Mouse (Mus musculus) heart, adult 8-10 months (tissue): ENCODE results near the gene Utrn. TPM values are rescaled to one million over a fixed set of nuclear protein-coding genes. Genes with fewer than 3 reads are reported as not detected.
A peak's percentile ranks its signal among the peaks of the same experiment; 100 is the strongest.

Experiments
- DNase-seq: peaks from one replicate; pipeline ENCODE4 v3.0.0; 2022; ENCODE audit warnings: low spot score
- total RNA-seq, 4 experiments: library from RNA; stranded (reverse); gene quantifications; 2 replicates each; pipeline ENCODE4 v1.2.4; 2022

Gene Utrn
- total RNA-seq, 4 experiments from 2014 or later, result 59.3 to 75.7 (median 71.0) TPM

GRCm38 (mm10) chr10:12545440-12545839, 323.7 kb downstream of the Utrn start:
- no peak for DNase-seq

- no peak for DNase-seq
These were observed 327.4 kb downstream of the Utrn start for GRCm38 (mm10) chr10:12541757-12542156.

GRCm38 (mm10) chr10:12535272-12535671, 333.9 kb downstream of the Utrn start:
- no peak for DNase-seq

DNA sequence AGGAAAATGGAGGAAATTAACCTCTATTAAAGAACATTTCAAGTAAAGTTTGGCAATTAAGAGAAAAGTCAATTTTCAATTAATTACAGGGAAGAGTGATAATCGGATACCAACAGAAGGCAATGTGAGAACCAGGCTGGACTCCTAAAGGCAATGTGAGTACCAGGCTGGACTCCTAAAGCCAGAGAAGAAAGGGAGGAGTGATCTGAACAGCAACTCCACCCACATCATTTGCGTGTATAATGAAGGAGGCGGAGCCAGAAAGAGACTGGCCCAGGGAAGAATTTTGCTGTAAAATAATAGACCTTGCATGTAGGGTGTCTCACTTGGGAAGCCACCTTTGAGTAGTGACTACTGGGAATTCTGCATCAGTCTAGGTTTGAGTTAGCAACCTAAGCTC, 334.4 kb downstream of the Utrn start:
- no peak for DNase-seq

DNA sequence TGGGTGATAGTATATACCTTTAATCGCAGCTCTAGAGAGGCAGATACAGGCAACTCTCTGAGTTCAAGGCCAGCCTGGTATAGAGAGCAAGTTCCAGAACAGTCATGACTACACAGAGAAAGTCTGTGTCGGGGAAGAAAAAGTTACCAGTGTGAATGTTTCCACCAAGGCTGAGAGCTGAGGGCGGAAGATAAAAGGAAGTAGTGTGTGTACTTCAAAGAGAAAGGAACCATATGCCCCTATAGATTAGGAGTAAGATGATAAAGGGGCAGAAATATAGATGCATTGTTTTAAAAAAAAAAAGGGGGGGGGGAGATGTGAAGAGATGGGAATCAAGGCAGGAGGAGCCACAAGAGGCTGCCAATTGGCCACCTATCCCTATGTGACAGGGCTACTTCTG, 334.9 kb downstream of the Utrn start:
- no peak for DNase-seq

DNA sequence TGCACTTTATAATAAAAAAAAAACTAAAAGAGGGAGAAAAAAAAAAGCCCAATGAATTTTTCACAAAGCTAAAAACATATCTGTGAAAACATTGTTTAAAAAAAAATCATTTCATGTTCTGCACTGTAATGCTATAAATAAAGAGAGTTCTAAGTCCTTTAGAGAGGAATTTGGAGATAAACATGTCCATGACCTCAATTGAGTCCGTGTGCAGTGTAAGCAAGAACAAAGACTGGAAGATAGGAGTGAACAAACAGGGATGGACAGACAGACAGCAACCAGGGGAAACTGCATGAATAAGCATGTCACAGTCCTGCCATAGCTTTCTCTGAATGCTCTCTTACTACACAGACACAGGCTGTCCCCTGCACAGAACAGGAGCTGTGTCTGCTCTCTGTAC, 347.1 kb downstream of the Utrn start:
- DNase-seq, result no peak

DNA sequence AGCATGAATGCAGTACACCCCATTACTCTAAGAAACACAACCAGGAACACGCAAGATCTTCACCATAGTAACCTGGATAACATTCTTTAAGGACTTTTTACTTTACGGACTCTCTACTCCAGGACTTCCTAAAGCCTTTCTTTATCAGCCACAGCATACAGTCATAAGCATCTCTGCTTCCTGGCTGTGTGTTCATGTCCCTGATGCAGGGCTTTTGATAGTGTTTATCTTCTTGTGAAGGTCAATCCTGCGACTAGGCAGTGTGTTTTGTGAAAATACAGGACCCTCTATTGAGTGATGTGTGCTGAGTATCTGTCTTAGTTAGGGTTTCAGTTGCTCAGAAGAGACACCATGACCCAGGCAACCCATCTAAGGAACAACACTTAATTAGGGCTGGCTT, 351.0 kb downstream of the Utrn start:
- no peak for DNase-seq

- no peak for DNase-seq
These were observed 363.6 kb downstream of the Utrn start for GRCm38 (mm10) chr10:12505568-12505967.

DNA sequence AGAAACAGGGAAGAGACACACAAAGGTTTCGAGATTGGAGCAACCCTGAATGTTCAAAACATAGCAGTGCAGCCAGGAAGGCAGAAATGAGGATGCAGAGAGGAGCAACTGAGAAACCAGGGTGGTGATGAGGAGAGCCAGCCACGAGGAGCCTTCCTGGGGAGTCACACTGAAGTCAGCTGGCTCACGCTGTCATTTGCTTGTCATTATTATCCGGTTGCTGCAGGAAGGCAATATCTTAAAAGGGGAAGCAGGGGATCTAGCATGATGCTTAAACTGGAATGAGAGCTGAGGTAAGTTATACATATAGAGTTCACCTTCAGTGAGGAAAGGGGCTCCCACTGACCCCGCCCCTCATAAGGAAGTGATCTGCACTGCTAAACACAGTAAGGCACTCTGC, 368.7 kb downstream of the Utrn start:
- no peak for DNase-seq

DNA sequence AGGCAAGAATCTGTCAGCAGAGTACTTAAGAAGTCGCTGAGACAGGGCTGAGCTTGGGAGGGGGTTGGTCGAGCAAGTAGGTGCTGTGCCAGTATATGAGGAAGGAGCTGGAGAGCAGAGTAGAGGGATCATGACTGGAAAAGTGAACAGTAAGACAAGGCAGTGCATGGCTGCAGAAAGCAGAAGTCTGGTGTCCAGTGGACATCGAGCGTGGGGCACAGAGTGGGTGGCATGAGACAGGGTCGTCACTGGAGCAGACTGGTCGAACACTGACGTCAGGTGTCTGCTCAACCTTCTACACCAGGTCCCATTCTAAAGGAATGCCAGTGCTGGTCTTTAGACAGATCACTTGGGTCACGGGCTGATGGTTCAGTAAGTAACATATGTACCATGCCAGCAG, 371.6 kb downstream of the Utrn start:
- DNase-seq, result no peak

- DNase-seq, result no peak
These were observed 379.5 kb downstream of the Utrn start for GRCm38 (mm10) chr10:12489551-12490177.

DNA sequence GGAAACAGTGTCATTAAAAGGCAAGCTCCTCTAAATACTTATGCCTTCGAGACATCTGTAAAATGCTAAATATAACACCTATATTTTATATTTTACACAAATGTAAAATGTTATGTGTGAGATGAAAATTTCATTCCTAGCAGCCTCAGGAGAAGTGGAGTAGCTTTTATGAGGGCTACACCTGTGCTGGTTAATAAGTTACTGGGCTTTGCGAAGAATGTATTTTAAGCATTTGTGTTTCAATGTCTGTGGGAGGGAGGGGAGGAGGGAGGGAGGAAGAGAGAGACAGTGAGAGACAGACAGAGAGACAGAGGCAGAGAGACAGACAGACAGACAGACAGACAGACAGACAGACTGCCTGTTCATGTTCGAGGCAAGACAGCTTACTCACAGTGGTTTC, 380.6 kb downstream of the Utrn start:
- no peak for DNase-seq

GRCm38 (mm10) chr10:12488117-12488516, 381.0 kb downstream of the Utrn start:
- no peak for DNase-seq

DNA sequence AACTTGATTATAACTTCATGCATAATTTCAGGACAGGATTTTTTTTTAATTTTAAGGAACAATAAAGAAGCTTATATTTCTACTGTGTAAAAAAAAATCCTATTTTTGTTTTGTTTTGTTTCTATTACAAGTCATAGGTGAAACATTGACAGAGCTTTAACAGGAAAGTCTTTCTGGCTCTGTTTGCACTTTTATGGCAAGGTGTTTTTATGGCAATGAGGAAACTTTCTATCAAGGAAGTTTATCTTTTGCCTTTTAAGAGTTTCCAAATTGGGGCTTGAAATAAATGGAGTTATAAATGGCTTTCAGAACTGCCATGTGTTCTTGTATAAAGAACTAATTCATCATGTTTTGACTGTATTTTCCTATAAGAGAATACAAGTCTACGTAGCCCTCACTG, 385.7 kb downstream of the Utrn start:
- DNase-seq, result no peak

DNA sequence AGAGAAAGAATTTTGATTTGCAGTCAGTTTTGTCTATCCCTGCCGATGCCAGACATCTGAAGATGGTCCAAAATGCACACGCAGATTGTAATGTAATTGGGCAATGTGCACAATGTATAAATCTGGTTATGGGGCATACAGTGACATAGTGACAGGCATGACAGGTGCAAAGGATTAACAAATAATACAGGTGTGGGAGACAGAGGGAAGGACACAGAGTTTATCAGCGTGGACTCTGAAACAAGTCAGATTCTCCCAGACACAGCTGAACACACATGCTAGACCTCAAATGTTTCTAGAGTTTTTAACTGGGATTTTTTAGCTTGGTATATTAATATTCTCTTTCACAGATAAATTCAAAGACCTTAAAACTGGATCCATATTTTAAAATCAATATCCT, 386.2 kb downstream of the Utrn start:
- DNase-seq, result no peak

DNA sequence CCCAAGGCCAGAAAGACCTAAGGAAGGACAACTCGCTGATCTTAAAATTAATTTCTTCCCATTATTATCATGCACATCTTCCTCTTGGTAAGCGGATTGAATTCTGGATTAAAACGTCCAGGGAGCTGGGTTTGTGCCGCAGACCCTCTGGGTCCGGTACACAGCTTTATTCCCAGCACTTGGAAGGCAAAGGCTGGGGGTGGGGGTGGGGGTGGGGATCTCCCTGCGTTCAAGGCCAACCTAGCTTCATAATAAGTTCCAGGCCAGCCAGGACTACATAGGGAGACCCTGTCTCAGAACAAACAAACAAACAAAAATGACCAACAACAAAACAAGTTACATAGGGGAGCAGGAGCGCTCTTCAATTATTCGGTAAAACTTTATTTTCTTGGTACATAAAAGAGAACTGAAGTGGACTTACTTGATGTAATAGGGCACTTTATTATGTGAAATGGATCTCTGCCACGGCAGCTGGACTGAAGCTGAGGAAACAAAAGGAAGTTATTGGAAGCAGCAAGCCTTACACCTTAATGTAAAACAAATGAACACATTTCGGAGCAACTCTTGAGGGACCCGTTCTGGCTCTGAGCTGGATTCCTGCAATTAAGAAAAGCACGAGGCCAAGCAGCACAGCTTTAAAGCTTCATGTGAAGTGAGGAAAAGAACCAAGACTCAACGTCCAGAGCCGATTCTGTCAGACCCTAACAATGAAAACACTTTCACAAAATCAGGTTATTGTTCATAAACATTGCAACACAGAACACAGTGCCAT, 394.1 kb downstream of the Utrn start:
- no peak for DNase-seq

DNA sequence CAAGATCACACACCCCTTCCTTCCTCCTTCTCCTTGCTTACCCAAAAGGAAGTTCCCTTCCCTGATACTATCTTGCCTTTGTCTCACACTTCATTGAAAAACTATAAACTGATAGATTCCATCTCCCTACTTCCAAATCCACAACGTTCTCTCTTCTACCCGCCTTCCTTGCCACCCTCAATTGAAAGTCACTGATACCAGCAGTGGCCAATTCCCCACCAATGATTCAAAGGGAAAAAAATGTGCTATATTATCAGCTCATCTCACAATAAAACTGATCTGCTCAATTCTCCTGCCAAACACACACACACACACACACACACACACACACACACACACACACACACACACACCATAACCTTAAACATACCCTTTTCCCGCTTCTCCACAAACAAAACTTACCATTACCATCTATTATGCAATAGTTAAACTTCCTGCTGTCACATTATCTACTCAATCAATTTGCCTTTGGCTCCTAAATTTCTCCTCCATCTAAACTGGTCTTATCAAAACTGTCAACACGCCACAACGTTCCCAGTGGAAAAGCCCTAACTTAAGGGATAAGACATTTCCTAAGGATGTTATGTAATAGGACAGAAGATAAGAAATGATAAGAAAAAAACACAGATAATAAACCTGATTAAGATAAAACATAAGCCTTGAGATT, 399.6 kb downstream of the Utrn start:
- peak; percentile 34 for DNase-seq

GRCm38 (mm10) chr10:12467544-12467943, 401.6 kb downstream of the Utrn start:
- DNase-seq, result no peak

DNA sequence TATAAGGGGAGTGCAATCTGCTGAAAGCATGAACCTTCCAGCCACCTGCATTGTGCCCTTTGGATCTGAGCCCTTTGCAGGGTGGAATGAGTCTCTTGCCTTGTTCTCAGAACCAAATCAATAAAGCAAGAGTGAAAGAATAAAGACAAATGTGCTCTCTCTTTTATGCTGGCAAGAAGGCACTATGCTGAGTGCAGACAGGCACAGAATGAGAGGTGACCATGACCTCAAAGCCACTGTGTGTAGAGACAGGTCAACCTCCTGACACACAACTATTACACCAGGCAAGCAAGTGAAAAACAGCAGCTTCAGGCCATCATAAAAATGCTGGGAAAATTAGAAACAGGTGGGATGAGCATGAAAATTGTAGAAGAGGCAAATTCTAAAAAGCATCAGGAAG, 408.2 kb downstream of the Utrn start:
- DNase-seq, result no peak

DNA sequence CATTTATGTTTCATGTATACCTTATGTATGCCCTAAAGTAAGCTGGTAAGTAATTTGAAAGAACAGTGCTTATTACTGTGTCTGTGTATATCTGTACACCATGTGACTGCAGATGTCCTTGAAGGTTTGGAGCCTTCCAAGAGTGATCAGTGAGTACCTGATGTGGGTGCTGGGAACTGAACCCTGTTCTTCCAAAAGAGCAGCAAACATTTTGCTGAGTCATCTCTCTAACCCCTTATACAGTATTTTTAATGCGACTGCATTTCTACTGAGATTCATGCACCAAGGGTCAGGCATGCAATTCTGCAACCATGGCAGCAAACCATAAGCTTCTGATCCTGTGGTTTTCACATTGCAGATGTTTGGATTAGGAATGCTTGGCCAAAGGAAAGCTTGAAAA, 412.3 kb downstream of the Utrn start:
- DNase-seq, result no peak

- DNase-seq, result no peak
These were observed 416.5 kb downstream of the Utrn start for GRCm38 (mm10) chr10:12452641-12453040.

DNA sequence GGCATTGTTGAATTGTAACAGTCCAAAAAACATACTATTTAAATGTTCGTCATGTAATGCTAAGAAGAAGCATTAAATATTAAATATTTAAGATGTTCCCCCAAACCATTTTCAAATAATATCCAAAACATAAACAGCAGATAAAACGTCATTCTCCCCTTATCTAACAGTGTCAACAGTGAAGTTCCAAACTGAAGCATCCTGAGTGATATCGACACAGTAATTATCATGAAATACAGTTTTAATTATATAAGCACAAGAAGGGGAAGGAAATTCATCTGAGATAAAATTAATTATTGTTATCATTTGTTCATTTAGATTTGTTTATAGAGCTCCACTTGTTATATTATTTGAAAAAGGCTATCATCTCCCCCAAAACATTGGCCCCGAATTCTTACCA, 425.0 kb downstream of the Utrn start:
- DNase-seq, result no peak

- no peak for DNase-seq
These were observed 436.0 kb downstream of the Utrn start for GRCm38 (mm10) chr10:12433161-12433560.
